ENCODE assay signal across 22 mouse cellular contexts in the genomic region with DNA sequence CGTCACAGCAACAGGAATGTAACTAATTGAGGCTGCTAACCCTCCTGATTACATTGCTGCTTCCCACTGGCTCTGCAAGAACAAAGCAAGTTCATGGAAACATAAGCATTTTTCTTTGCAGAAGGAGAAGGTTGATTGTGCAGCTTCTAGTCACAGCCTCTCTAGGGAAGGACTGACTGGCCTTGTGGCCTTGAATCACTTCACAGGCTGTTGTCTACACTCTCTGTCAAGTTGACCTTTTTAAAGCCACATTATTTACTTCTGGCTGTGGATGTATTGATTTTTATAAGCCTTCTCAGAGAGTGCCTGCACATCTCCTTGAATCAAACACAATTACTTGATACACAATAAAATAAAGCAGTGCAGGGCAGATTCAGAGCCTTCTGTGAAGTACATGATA.
DNase-seq lines count a peak whose midpoint lies in the region; ATAC-seq and TF ChIP-seq lines count a peak whose summit lies in the region.
"Had no signal": no experiment of that assay in that cellular context is flagged by ENCODE, and none has a peak within 500 bp of the region (broad histone marks: within the 10 kb centered on the region; RNA-seq: fewer than 3 reads in every experiment).

No protein-coding gene starts in this region.

- no peak for TF ChIP-seq CTCF in midbrain, postnatal 0 days (IDR thresholded peaks at IDR 0.05)

- no peaks in the 10 kb centered on the region for H3K27me3 ChIP-seq in hindbrain, embryonic 15.5 days
- no peaks in the 10 kb centered on the region for H3K27me3 ChIP-seq in hindbrain, embryonic 14.5 days (ENCODE audit: control insufficient read depth, insufficient read depth, low read length)
- H3K27me3 ChIP-seq in midbrain, embryonic 14.5 days (ENCODE audit: control insufficient read depth, insufficient read depth, low read length) = no peaks in the 10 kb centered on the region
- no peaks in the 10 kb centered on the region for H3K27me3 ChIP-seq in midbrain, postnatal 0 days (ENCODE audit: insufficient read depth, low read length)
- H3K27me3 ChIP-seq in neural tube, embryonic 15.5 days (replicated peaks) = no peaks in the 10 kb centered on the region
- H3K27me3 ChIP-seq: forebrain, embryonic 13.5 days; heart, embryonic 13.5 days had no signal

- no peaks in the 10 kb centered on the region for H3K4me1 ChIP-seq in hindbrain, embryonic 15.5 days (replicated peaks)
- no peaks in the 10 kb centered on the region for H3K4me1 ChIP-seq in hindbrain, embryonic 14.5 days (replicated peaks; ENCODE audit: control insufficient read depth, insufficient read depth, low read length)
- H3K4me1 ChIP-seq in midbrain, embryonic 14.5 days (ENCODE audit: control insufficient read depth, insufficient read depth, low read length) = no peaks in the 10 kb centered on the region
- H3K4me1 ChIP-seq in midbrain, postnatal 0 days (ENCODE audit: insufficient read depth, low read length) = no peaks in the 10 kb centered on the region
- H3K4me1 ChIP-seq in neural tube, embryonic 15.5 days = no peaks in the 10 kb centered on the region
- H3K4me1 ChIP-seq: forebrain, embryonic 10.5 days; forebrain, embryonic 13.5 days had no signal

- H3K36me3 ChIP-seq in hindbrain, embryonic 15.5 days = no peaks in the 10 kb centered on the region
- H3K36me3 ChIP-seq in hindbrain, embryonic 14.5 days (replicated peaks; ENCODE audit: control insufficient read depth, insufficient read depth) = no peaks in the 10 kb centered on the region
- no peaks in the 10 kb centered on the region for H3K36me3 ChIP-seq in midbrain, embryonic 14.5 days (ENCODE audit: control insufficient read depth, insufficient read depth, low read length)
- H3K36me3 ChIP-seq in midbrain, postnatal 0 days (ENCODE audit: insufficient read depth, low read length) = no peaks in the 10 kb centered on the region
- H3K36me3 ChIP-seq in neural tube, embryonic 15.5 days = no peaks in the 10 kb centered on the region
- H3K36me3 ChIP-seq: forebrain, embryonic 10.5 days; heart, embryonic 10.5 days; heart, embryonic 13.5 days had no signal

- DNase-seq in hindbrain, embryonic 14.5 days (ENCODE audit: low spot score) = no peak
- DNase-seq in midbrain, embryonic 14.5 days = no peak
- no peak for DNase-seq in midbrain, postnatal 0 days (ENCODE audit: low spot score)
- no peak for DNase-seq in urinary bladder, postnatal 10 days (ENCODE audit: low spot score)
- DNase-seq: adrenal gland, adult 8-10 months; adrenal gland, postnatal 25 days; cerebellum, adult 18-20 months; cerebellum, adult 9-10 months; cerebellum, postnatal 14 days; gastrocnemius, postnatal 10 days; gastrocnemius, postnatal 36 days; heart, adult 2 months; heart, postnatal 14 days; heart, postnatal 4 days had no signal

- 0 out of 2 replicates have a peak, but pooled peaks have one; percentile 48 for ATAC-seq in hindbrain, embryonic 15.5 days (ENCODE audit: low FRiP score, low read depth)
- no peak for ATAC-seq in hindbrain, embryonic 14.5 days (ENCODE audit: low FRiP score)
- ATAC-seq in midbrain, embryonic 14.5 days (ENCODE audit: low FRiP score, low TSS enrichment) = no peak
- ATAC-seq in midbrain, postnatal 0 days (ENCODE audit: low FRiP score) = no peak
- ATAC-seq in neural tube, embryonic 15.5 days (ENCODE audit: low FRiP score) = 0 out of 2 replicates have a peak, but pooled peaks have one; percentile 28
- ATAC-seq: CD4-positive, CD25-positive, alpha-beta regulatory T cell, adult 4 months; forebrain, embryonic 13.5 days; forebrain, embryonic 16.5 days had no signal

- WGBS in hindbrain, embryonic 15.5 days = 38% methylated on average over 1 of the region's 1 CpGs
- WGBS in hindbrain, embryonic 14.5 days = 48% methylated on average over 1 of the region's 1 CpGs
- 57% methylated on average over 1 of the region's 1 CpGs for WGBS in midbrain, embryonic 14.5 days
- 35% methylated on average over 1 of the region's 1 CpGs for WGBS in midbrain, postnatal 0 days
- 45% methylated on average over 1 of the region's 1 CpGs for WGBS in neural tube, embryonic 15.5 days

- no peak overlapping the region for H3K4me2 ChIP-seq in hindbrain, embryonic 15.5 days
- no peak overlapping the region for H3K4me2 ChIP-seq in hindbrain, embryonic 14.5 days (replicated peaks)
- no peak overlapping the region for H3K4me2 ChIP-seq in midbrain, embryonic 14.5 days (ENCODE audit: low read length)
- no peak overlapping the region for H3K4me2 ChIP-seq in midbrain, postnatal 0 days (ENCODE audit: low read depth, low read length, poor library complexity, severe bottlenecking)
- no peak overlapping the region for H3K4me2 ChIP-seq in neural tube, embryonic 15.5 days
- H3K4me2 ChIP-seq: forebrain, embryonic 13.5 days; heart, embryonic 13.5 days had no signal

- no peak overlapping the region for H3K27ac ChIP-seq in hindbrain, embryonic 15.5 days (replicated peaks)
- no peak overlapping the region for H3K27ac ChIP-seq in hindbrain, embryonic 14.5 days
- 0 out of 2 replicates have a peak overlapping the region, but pooled peaks have one; percentile 1 for H3K27ac ChIP-seq in midbrain, embryonic 14.5 days (replicated peaks; ENCODE audit: low read depth, low read length)
- H3K27ac ChIP-seq in midbrain, postnatal 0 days (ENCODE audit: low read depth, low read length) = no peak overlapping the region
- no peak overlapping the region for H3K27ac ChIP-seq in neural tube, embryonic 15.5 days (replicated peaks)
- H3K27ac ChIP-seq: forebrain, embryonic 10.5 days; forebrain, embryonic 13.5 days; heart, adult 2 months; heart, embryonic 10.5 days; heart, embryonic 13.5 days had no signal

- H3K9ac ChIP-seq in hindbrain, embryonic 15.5 days = no peak overlapping the region
- H3K9ac ChIP-seq in hindbrain, embryonic 14.5 days = no peak overlapping the region
- H3K9ac ChIP-seq in midbrain, embryonic 14.5 days (replicated peaks; ENCODE audit: low read length) = no peak overlapping the region
- H3K9ac ChIP-seq in midbrain, postnatal 0 days (replicated peaks; ENCODE audit: low read length, poor library complexity, severe bottlenecking) = no peak overlapping the region
- no peak overlapping the region for H3K9ac ChIP-seq in neural tube, embryonic 15.5 days (replicated peaks)
- H3K9ac ChIP-seq: forebrain, embryonic 13.5 days; heart, embryonic 13.5 days had no signal

- H3K4me3 ChIP-seq in hindbrain, embryonic 15.5 days = no peak overlapping the region
- no peak overlapping the region for H3K4me3 ChIP-seq in hindbrain, embryonic 14.5 days (replicated peaks; ENCODE audit: low read length)
- H3K4me3 ChIP-seq in midbrain, embryonic 14.5 days (replicated peaks; ENCODE audit: low read depth, low read length) = no peak overlapping the region
- H3K4me3 ChIP-seq in midbrain, postnatal 0 days (ENCODE audit: low read depth, low read length) = no peak overlapping the region
- no peak overlapping the region for H3K4me3 ChIP-seq in neural tube, embryonic 15.5 days (replicated peaks)
- H3K4me3 ChIP-seq: forebrain, embryonic 10.5 days; forebrain, embryonic 13.5 days; heart, adult 2 months; heart, embryonic 10.5 days; heart, embryonic 13.5 days had no signal

- H3K9me3 ChIP-seq in hindbrain, embryonic 15.5 days = no peaks in the 10 kb centered on the region
- H3K9me3 ChIP-seq in hindbrain, embryonic 14.5 days (ENCODE audit: control insufficient read depth, low read length) = no peaks in the 10 kb centered on the region
- no peaks in the 10 kb centered on the region for H3K9me3 ChIP-seq in midbrain, embryonic 14.5 days (ENCODE audit: control insufficient read depth, low read length)
- H3K9me3 ChIP-seq in midbrain, postnatal 0 days (ENCODE audit: low read length) = no peaks in the 10 kb centered on the region
- H3K9me3 ChIP-seq in neural tube, embryonic 15.5 days (replicated peaks) = no peaks in the 10 kb centered on the region
- H3K9me3 ChIP-seq: forebrain, embryonic 10.5 days; forebrain, embryonic 13.5 days; heart, embryonic 10.5 days; heart, embryonic 13.5 days had no signal

Comparison
In these comparisons a context has a peak if more than half of its experiments do, and no peak if none do; other contexts are left out.
1. ATAC-seq: peak in hindbrain, embryonic 15.5 days (single experiment) and neural tube, embryonic 15.5 days (single experiment); none in hindbrain, embryonic 14.5 days (single experiment), midbrain, embryonic 14.5 days (single experiment) and midbrain, postnatal 0 days (single experiment).